Mouse (Mus musculus) heart, embryonic 10.5 days (tissue): ENCODE measurements around the gene Aldh16a1. TPM values are rescaled to one million over a fixed set of nuclear protein-coding genes. Genes with fewer than 3 reads are reported as not detected.
"Not testable (repeated sequence)": the region's sequence is repeated elsewhere in the genome, so short reads cannot be mapped to it uniquely, and the experiment has no call there.

Source experiments
- DNase-seq: peaks from one replicate; pipeline ENCODE4 v3.0.0-alpha.2; 2017; ENCODE audit warnings: low spot score
- H3K27ac ChIP-seq: fragments of 300-500 bp; sonication (generic); 2 replicates; pipeline ENCODE4 v1.5.1; 2016; ENCODE audit warnings: mild to moderate bottlenecking
- H3K27me3 ChIP-seq: fragments of 300-500 bp; sonication (generic); 2 replicates; pipeline ENCODE4 v1.6.1; 2016; ENCODE audit warnings: mild to moderate bottlenecking; ENCODE audit not compliant: poor library complexity, insufficient read depth, severe bottlenecking
- H3K36me3 ChIP-seq: fragments of 300-500 bp; sonication (generic); 2 replicates; pipeline ENCODE4 v1.6.1; 2016; ENCODE audit warnings: mild to moderate bottlenecking, moderate library complexity
- H3K4me1 ChIP-seq: fragments of 300-500 bp; sonication (generic); 2 replicates; pipeline ENCODE4 v1.6.1; 2016; ENCODE audit warnings: mild to moderate bottlenecking
- H3K4me3 ChIP-seq: fragments of 300-500 bp; sonication (generic); 2 replicates; pipeline ENCODE4 v1.5.1; 2016; ENCODE audit warnings: mild to moderate bottlenecking, moderate library complexity
- H3K9me3 ChIP-seq: fragments of 300-500 bp; sonication (generic); 2 replicates; pipeline ENCODE4 v1.6.1; 2016; ENCODE audit warnings: mild to moderate bottlenecking, moderate library complexity
- WGBS: fragments of 180-500 bp; shearing (Covaris S2); methylation state at CpG from one replicate; pipeline ENCODE4 v1.1.7; 2016; 5-methylcytosine and 5-hydroxymethylcytosine counted together
- polyA plus RNA-seq: library from polyadenylated mRNA; unstranded; fragments of >200 nt; fragmentation: Nextera tagmentation; extraction: Ambion mirVana; gene quantifications from 2 replicates; pipeline ENCODE4 v1.2.1, GENCODE M21; 2016

Aldh16a1 gene
- polyA plus RNA-seq, 1 experiment from 2014 or later, result 45.2 TPM

DNA sequence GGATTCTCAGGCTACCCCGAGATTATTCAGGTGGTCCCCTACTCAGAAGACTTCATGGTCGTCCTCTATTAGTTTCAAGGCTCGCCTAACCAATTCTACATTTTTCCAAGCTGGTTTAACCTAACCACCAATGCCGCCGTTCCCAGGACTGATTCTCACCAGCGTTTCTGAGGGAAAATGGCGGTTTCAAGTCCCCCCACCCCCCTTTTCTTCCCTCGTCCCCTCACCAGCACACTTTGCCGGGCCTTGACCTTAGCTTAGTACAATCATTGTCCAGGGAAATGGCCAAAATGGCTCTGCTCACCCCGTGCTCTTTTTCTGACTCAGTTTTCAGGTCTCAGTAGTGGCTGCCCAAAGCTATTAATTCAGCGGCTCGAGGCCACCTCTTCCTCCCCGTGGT lies 21.0 kb upstream of the Aldh16a1 start:
- H3K9me3 ChIP-seq, result peaks cover 9% of the 10 kb centered on the region
- WGBS, result 6% methylated on average over 13 of the region's 13 CpGs
- peaks cover 15% of the 10 kb centered on the region for H3K4me1 ChIP-seq
- peaks cover 97% of the 10 kb centered on the region for H3K27me3 ChIP-seq
- peak overlapping the region; percentile 40 for H3K4me3 ChIP-seq
- H3K27ac ChIP-seq, result no peak overlapping the region
- no peaks in the 10 kb centered on the region; the same call in 1 of the 2 replicates for H3K36me3 ChIP-seq
- no peak for DNase-seq

DNA sequence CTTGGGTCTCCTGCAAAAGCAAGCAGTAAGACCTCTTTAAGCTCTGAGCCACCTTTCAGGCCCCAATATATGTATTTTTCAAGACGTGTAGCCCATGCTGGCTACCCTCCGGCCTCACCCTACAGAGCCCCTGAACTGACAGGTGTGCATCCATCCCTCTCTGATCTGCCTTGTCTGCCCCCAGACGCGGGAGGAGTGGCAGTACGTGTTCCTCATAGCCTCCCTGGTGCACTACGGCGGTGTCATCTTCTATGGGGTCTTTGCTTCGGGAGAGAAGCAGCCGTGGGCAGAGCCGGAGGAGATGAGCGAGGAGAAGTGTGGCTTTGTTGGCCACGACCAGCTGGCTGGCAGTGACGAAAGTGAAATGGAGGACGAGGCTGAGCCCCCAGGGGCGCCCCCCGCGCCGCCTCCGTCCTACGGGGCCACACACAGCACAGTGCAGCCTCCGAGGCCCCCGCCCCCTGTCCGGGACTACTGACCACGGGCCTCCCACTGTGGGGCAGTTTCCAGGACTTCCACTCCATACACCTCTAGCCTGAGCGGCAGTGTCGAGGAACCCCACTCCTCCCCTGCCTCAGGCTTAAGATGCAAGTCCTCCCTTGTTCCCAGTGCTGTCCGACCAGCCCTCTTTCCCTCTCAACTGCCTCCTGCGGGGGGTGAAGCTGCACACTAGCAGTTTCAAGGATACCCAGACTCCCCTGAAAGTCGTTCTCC lies 20.3 kb upstream of the Aldh16a1 start:
- H3K36me3 ChIP-seq, result peaks cover 6% of the 10 kb centered on the region; the same call in 1 of the 2 replicates
- peaks cover 15% of the 10 kb centered on the region for H3K4me1 ChIP-seq
- H3K4me3 ChIP-seq, result peak overlapping the region; percentile 40
- DNase-seq, result no peak
- peaks cover 97% of the 10 kb centered on the region for H3K27me3 ChIP-seq
- 0 out of 2 replicates have a peak overlapping the region, but pooled peaks have one; percentile 25 for H3K27ac ChIP-seq
- H3K9me3 ChIP-seq, result peaks cover 16% of the 10 kb centered on the region
- 6% methylated on average over 29 of the region's 29 CpGs for WGBS

DNA sequence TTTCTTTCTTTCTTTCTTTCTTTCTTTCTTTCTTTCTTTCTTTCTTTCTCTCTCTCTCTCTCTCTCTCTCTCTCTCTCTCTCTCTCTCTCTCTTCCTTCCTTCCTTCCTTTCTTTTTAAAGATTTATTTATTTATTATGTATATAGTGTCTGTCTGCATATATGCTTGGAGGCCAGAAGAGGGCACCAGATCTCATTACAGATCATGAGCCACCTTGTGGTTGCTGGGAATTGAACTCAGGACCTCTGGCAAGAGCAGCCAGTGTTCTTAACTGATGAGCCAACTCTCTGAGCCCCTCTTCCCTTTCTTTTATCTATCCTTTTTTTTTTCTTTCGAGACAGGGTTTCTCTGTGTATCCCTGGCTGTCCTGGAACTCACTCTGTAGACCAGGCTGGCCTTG lies 19.4 kb upstream of the Aldh16a1 start:
- WGBS, result 39% methylated on average over 1 of the region's 1 CpGs
- H3K27me3 ChIP-seq, result peaks cover 97% of the 10 kb centered on the region
- H3K27ac ChIP-seq, H3K4me3 ChIP-seq, DNase-seq: not testable (repeated sequence)
- peaks cover 15% of the 10 kb centered on the region for H3K36me3 ChIP-seq
- H3K4me1 ChIP-seq, result peaks cover 16% of the 10 kb centered on the region
- H3K9me3 ChIP-seq, result peaks cover 25% of the 10 kb centered on the region

DNA sequence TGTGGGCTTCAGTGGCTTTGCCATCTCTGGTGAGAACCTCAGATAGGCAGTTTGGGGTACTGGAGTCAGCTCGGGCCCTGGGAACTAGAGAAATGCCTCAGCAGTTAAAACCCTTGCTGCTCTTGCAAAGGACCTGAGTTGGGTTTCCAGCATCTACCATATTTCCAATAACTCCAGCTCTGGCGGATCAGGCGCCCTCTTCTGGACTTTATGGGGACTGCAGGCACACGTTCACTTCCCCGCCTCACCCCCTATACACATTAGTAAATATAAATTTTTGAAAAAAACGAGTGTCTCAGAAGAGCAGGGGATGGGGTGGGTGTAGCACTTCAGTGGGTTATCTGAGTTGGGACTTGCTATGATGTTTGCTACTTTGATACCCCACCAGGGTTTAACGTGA lies 18.6 kb upstream of the Aldh16a1 start:
- peaks cover 24% of the 10 kb centered on the region for H3K4me1 ChIP-seq
- peaks cover 16% of the 10 kb centered on the region for H3K36me3 ChIP-seq
- H3K9me3 ChIP-seq, result peaks cover 27% of the 10 kb centered on the region
- H3K27me3 ChIP-seq, result peaks cover 97% of the 10 kb centered on the region
- no peak overlapping the region for H3K27ac ChIP-seq
- 56% methylated on average over 7 of the region's 7 CpGs for WGBS
- DNase-seq, result no peak
- no peak overlapping the region for H3K4me3 ChIP-seq

DNA sequence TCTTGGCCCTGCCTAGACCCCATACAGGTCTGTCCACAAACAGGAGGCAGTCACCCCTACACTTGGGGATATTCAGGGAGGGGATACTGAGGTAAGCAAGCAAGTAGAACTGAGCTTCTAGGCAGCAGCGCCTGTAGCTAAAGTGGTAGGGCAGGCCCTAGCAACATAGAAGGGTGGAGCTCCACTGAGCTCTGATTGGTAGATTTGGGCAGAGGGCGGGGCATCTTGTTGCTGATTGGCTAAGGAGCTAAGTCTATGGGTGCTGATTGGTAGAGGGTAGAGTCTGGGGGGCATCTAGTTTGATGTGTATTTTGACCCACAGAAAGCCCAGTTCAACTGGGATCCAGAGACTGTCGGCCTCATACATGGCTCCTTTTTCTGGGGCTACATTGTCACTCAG lies 15.1 kb upstream of the Aldh16a1 start:
- no peak for DNase-seq
- 86% methylated on average over 3 of the region's 3 CpGs for WGBS
- Histone ChIP-seq H3K27ac (no peak overlapping the region), H3K4me3 (peak overlapping the region; percentile 27; the same call in 1 of the 2 replicates), H3K27me3 (peaks cover 97% of the 10 kb centered on the region), H3K4me1 (peaks cover 19% of the 10 kb centered on the region), H3K9me3 (peaks cover 27% of the 10 kb centered on the region), H3K36me3 (peaks cover 16% of the 10 kb centered on the region)

DNA sequence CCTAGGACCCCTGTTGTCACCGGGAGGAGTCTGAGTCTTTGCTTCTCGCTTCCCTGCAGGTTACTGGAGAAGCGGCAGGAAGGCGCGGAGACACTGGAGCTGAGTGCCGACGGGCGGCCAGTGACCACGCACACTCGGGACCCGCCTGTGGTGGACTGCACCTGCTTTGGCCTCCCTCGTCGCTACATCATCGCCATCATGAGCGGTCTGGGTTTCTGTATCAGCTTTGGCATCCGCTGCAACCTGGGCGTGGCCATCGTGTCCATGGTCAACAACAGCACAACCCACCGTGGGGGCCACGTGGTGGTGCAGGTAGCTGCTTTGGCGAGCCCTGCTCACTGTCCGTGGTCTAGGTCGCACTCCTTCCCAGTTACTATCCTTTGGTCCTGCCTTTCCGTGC lies 14.3 kb upstream of the Aldh16a1 start:
- Histone ChIP-seq H3K9me3 (peaks cover 27% of the 10 kb centered on the region), H3K27me3 (peaks cover 98% of the 10 kb centered on the region), H3K4me1 (peaks cover 27% of the 10 kb centered on the region), H3K4me3 (peak overlapping the region; percentile 27), H3K36me3 (peaks cover 16% of the 10 kb centered on the region), H3K27ac (no peak overlapping the region)
- no peak for DNase-seq
- WGBS, result 5% methylated on average over 24 of the region's 24 CpGs

DNA sequence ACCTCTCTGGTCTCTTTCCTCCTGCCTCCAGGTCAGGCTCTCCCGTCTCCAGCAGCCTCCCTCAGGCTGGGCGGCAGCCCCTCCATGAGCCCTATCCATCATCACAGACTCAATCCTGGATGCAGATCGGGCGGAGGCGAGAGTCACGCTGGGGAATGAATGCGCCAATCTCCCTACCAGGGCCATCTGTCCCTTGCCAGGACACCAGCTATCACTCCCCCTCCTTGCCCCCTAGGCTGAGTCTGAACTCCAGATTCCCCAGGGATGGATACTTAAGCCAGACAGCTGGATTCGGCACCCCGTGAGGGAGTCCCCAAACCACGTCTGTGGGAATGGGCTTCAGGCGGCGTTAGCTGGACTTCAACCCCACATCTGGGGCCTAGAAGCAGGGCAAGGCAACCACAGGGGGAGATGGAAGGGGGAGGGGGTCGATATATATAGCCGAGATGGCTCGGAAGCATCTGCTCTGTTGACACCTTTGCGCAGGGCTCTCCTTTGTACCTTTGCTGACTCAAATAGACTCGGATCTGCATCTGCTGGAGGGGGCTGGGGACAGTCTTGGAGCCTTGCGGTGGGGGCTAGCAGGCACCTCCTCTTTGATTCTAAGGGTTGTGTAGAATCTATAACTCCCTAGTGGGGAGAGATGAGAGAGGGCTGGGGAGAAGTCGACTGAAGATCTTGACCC lies 13.5 kb upstream of the Aldh16a1 start:
- 3% methylated on average over 19 of the region's 19 CpGs for WGBS
- peak overlapping the region; percentile 15; the same call in 1 of the 2 replicates for H3K4me3 ChIP-seq
- DNase-seq, result no peak
- H3K27me3 ChIP-seq, result peaks cover 99% of the 10 kb centered on the region
- H3K9me3 ChIP-seq, result peaks cover 27% of the 10 kb centered on the region
- no peak overlapping the region for H3K27ac ChIP-seq
- peaks cover 30% of the 10 kb centered on the region for H3K4me1 ChIP-seq
- peaks cover 16% of the 10 kb centered on the region for H3K36me3 ChIP-seq

DNA sequence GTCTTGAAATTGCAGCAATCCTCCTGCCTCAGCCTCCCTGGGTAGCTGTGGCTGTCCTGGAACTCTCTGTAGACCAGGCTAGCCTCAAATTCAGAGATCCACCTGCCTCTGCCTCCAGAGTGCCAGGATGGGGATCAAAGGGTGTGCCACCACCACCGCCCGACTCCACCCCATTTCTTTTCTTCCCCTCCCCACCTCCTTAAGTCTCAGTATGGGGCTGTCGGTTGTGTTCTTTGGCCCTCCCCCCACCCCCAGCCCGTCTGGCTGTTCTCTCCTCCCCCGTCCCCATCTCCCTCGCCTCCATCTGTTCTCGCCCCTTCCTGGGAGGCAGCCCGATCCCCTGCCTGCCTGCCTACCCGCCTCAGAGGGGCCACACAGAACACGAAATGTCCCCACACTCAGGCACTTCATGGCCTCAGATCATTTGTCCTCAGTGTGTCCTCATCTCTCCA lies 12.6 kb upstream of the Aldh16a1 start:
- Histone ChIP-seq H3K27ac (no peak overlapping the region), H3K36me3 (peaks cover 16% of the 10 kb centered on the region), H3K4me1 (peaks cover 38% of the 10 kb centered on the region), H3K4me3 (no peak overlapping the region), H3K27me3 (peaks cover 96% of the 10 kb centered on the region), H3K9me3 (peaks cover 27% of the 10 kb centered on the region)
- no peak for DNase-seq
- WGBS, result 29% methylated on average over 10 of the region's 10 CpGs

DNA sequence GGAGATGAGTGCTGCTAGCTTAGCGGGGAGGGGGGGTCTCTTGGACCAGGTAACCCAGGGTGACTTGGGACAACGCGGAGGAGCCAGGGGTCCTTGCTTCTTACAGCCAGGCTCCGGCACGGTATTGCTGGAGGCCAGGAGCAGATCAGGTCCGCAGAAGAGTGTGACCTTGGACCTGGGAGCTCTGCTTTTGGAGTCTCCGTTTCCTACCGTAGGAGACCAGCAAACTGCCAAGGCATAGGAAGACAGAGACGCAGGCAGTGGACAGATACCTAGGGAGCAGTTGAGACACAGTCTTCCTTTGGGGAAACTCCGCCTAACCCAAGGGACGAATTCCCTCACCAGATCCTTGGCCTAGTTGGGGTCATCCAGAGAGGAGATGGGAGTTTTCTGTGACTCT lies 11.3 kb upstream of the Aldh16a1 start:
- H3K9me3 ChIP-seq, result peaks cover 21% of the 10 kb centered on the region
- H3K27me3 ChIP-seq, result peaks cover 84% of the 10 kb centered on the region
- no peak overlapping the region for H3K4me3 ChIP-seq
- peaks cover 20% of the 10 kb centered on the region for H3K36me3 ChIP-seq
- no peak overlapping the region for H3K27ac ChIP-seq
- H3K4me1 ChIP-seq, result peaks cover 41% of the 10 kb centered on the region
- WGBS, result 44% methylated on average over 11 of the region's 11 CpGs
- DNase-seq, result no peak

DNA sequence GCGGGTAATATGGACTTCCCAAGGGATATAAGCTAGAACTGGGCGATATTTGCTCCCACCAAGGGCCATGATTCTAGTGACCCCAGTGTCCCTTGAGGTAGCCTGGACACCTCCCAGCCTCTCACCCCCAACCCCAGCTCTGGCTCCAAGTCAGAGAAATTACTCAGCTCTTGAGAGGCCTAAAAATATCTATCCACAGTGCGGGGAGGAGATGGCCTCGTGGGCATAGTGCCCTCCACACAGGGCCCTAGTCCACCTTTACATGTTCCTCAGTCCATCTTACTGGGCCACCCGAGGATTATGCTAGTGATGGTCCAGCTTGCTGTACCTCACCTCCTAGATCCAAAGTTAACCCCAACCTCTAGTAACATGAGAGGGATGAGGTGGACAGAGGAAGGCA lies 10.4 kb upstream of the Aldh16a1 start:
- DNase-seq, result no peak
- Histone ChIP-seq H3K9me3 (peaks cover 13% of the 10 kb centered on the region), H3K27ac (no peak overlapping the region), H3K27me3 (peaks cover 76% of the 10 kb centered on the region), H3K4me1 (peaks cover 41% of the 10 kb centered on the region), H3K4me3 (no peak overlapping the region), H3K36me3 (peaks cover 21% of the 10 kb centered on the region)
- 56% methylated on average over 5 of the region's 5 CpGs for WGBS

DNA sequence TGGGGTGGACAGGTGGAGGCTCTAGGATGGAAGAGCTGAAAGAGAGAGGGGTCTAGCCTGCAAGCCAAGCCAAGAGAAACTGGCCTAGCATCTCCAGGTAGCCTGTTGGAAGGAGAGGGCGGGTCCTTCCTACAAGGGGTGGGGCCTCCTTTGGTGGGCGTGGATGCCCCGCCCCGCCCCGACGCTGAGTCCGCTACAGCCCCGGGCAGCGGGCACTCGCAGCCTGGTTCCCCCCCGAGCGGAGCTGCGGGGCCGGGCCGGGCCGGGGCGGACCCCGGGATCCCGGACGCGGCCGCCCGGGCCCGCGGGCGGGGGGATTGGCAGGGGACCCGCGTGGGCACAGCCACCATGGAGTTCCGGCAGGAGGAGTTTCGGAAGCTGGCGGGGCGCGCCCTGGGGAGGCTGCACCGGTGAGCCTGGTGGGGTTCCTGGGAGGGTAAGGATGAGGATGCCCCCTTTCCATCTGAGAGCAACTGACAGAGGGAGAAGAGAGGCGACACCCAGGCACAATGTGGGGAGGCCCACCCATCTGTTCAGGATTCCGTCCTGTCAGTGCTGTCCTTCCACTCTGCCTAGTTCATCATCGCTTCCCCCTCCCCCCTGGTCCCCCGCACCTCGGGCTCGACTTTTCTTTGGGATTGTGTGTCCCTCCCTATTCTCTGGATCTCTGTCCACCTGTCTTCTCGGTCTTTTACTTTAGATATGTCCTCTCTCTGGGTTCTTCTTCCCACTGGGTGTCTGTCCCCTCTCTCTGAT lies 9.5 kb upstream of the Aldh16a1 start, which contains the start of gene Slc17a7:
Gene Slc17a7 (plus strand): TSS at position 215 of the 756 bp plus-strand sequence.
- Histone ChIP-seq H3K4me1 (peaks cover 41% of the 10 kb centered on the region), H3K27ac (peak within 1 kb of the TSS; percentile 69; the same call in 1 of the 2 replicates), H3K4me3 (peak within 1 kb of the TSS; percentile 61), H3K36me3 (peaks cover 21% of the 10 kb centered on the region), H3K27me3 (peaks cover 66% of the 10 kb centered on the region), H3K9me3 (peaks cover 3% of the 10 kb centered on the region)
- no peak for DNase-seq
- WGBS, result 2% methylated on average over 39 of the region's 41 CpGs

DNA sequence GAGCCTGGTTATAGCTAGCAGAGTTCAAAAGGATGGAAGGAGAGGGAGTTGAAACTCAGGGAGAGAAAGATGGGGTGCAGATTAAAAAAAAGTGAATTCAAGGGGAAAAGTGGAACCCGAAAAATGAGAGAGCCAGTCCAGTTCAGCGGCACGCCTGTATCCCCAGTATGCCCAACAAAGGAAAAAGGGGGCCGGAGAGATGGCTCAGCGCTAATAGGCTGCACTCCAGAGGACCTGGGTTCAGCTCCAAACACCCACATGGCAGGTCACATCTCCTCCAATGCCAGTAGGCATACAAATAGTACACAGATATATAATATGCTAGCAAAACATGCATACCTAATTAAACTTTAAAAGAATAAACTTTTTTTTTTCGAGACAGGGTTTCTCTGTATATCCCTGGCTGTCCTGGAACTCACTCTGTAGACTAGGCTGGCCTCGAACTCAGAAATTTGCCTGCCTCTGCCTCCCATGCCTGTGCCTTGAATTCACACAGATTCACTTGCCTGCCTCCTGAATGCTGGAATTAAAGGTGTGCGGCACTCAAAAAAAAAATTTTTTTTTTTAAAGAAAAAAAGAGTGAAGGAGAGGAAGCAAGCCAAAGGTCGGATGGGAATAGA lies 8.7 kb upstream of the Aldh16a1 start:
- no peaks in the 10 kb centered on the region for H3K9me3 ChIP-seq
- peaks cover 34% of the 10 kb centered on the region for H3K4me1 ChIP-seq
- peaks cover 58% of the 10 kb centered on the region for H3K27me3 ChIP-seq
- H3K4me3 ChIP-seq, result no peak overlapping the region
- peaks cover 25% of the 10 kb centered on the region for H3K36me3 ChIP-seq
- DNase-seq, result no peak
- WGBS, result 68% methylated on average over 9 of the region's 9 CpGs
- no peak overlapping the region for H3K27ac ChIP-seq
